Mouse (Mus musculus) A20 (cell line): ENCODE measurements around the gene Lmod3.
"Not testable (repeated sequence)": the region's sequence is repeated elsewhere in the genome, so short reads cannot be mapped to it uniquely, and the experiment has no call there.

ENCODE experiments used
- DNase-seq: peaks from one replicate; pipeline ENCODE4 v3.0.0-alpha.2; 2011; ENCODE audit warnings: low read depth, low spot score

Lmod3 gene

DNA sequence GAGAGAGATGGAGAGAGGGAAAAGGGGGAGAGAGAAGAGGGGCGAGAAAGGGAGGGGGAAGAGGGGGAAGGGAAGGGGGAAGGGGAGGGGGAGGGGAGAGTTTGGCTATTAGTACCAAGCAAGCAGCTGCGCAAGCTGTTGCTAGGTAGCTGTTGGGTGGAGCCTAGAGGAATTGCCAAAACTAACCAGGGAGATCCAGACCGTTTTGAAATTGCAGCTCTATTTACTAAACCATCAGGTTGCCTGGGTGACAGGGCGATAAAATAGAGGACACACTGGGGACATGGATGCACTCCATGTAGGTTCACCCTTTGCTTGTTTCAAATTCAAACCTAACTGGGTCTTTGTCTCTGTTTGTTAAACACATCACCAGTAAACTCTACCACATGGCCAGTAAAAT lies 23.8 kb upstream of the Lmod3 start:
- DNase-seq, result no peak

DNA sequence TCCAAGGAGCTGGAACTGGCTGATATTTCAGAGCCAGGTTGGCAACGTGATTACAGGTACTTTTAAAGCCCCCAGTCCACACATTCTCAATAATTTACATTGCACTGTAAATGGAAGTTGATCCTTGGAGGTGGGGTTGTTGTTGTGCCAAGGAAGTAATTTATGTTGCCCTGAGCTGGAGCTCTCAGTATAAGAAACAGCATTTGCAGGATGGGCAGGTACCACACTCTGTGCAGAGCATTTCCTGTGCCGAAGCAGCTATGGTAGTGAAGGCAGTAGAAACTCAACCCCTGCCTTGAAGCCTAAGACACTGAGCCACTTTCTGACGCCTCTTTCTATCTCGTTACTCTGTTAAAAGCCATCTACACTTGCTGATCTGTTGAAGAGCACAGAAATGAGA lies 23.2 kb upstream of the Lmod3 start:
- DNase-seq, result no peak

DNA sequence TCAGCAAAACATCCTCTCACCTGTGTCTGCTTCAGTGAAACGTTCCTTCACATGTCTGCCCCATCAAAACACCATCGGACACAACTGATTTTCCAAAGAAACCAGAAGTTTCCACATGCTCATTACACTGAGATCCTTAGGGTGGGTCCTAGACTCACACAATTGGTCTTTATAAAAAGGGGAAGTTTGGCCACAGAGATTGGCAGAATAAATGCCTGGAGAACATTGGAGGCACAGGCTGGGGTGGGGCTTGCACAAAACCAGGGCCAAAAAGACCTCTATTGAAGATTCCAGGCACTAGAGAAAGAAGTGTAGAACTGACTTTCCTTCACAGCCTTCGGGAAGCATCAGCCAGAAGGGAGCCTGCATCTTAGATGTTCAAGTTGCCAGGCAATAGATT lies 21.2 kb upstream of the Lmod3 start:
- DNase-seq, result no peak

DNA sequence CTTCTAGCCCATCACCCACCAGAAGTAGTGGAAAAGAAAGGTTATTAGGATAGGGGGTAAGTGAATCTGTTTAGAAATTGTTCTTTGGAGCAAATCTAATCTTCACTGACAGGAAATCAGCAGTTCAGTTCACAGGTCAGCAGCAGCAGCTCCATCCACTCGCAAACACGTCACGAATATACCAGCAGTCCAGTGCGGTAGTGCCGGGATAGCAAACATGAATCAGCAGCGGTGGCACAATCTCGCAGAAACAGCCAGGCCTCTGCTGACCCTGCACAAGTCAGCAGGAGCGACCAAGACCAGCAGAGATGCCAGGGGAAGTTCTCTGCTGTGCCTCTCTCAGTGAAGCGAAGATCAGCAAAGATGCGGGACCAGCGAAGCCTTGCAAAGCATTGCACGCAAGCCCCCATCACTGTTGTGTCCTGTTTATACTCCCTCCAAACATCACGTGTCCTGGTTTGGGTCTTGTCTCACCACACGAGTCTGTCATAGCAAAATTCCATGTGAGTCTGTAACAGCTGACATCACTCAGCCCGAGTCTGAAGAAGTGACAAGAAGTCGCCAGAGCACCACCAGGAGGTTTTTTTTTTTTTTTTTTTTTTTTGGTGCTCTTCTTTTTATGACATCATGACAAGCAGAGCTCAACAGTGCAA lies 20.6 kb upstream of the Lmod3 start:
- DNase-seq, result no peak

DNA sequence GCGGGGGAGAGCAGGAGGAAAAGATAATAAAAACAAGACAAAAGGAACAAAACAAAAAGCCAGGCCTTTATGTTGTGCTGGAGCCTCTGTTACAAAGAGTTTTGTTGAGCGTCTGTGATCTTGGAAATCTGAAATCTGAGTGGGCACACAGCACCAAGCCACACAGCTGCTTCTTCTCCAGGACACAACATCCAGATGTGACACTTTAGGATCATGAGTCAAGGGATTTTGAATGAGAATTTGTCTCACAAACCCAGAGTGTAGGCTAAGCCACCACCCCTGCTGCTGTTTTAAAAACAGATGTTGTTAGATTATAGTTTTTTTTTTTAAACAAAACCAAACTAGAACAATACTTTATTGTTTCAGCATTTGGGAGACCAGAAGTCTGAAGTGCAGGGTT lies 19.8 kb upstream of the Lmod3 start:
- DNase-seq, result no peak

DNA sequence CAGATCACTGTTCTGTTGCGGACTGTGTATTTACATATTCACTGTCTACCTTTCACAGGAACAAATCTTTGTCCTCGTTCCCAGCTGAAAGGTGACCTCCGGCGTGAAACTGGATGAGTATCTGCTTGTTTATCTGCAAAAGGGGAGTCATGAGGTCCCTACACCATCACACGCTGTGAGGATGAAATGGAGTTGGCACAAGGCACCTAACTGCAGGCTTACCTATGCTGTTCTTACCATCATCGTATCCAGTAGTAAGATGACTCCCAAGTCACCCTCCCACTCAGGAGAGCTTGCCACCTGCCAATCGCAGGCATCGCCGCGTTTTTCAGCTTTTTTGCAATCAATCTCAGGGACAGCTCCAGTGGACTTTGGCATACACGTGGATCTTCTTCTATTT lies 17.0 kb upstream of the Lmod3 start:
- no peak for DNase-seq

DNA sequence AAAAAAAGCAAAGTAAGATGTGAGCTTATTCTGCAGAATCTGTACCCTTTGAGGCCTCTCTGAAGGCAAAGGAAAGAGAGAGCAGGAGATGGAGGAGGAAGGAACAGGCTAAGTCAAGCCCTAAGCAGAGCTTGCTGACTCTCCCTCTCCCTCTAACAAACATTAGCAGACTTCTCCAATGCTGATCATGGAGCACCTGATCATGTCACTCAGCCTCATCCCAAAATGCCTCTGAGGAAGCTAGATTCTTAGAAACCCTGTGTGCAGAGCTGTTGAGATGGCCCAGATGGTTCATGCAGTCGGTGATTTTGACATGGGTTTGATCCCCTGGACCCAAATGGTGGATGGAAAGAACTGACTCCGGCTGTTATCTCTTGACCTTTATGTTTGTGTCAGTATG lies 14.6 kb upstream of the Lmod3 start:
- no peak for DNase-seq

DNA sequence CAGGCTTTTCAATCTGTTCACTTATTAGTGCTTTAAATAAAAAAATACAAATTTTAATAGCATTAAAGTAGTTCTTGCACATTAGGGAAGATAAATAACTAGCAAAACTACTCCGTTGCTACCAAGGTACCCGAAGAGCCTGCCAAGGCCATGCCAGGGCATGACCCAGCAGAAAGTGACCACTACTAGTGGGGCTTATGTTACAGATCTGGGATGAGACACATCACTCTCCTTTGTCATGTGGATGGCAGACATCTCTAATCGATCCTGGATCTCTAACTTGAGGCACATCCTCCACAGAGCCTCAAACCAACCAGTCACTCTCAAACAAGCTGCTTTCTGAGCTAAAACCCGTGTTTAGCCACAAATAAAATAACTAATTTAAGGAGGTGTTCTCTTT lies 14.1 kb upstream of the Lmod3 start:
- DNase-seq, result no peak

DNA sequence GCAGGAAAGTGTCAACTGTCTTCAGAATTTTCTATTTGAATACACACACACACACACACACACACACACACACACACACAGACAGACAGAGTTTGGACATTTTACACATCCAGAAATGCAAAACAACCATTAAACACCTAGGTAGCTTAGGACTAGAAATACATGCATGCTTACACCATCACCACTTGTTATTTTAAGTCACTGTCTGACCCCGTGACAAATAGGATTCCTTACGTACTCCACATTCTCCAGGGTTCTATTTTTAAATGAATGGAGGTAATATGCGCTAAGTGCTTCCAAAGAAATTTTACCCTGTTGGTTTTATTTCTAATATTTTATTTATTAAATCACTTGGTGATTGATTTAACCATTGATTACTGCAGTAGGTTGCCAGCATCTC lies 13.1 kb upstream of the Lmod3 start:
- DNase-seq, result no peak

DNA sequence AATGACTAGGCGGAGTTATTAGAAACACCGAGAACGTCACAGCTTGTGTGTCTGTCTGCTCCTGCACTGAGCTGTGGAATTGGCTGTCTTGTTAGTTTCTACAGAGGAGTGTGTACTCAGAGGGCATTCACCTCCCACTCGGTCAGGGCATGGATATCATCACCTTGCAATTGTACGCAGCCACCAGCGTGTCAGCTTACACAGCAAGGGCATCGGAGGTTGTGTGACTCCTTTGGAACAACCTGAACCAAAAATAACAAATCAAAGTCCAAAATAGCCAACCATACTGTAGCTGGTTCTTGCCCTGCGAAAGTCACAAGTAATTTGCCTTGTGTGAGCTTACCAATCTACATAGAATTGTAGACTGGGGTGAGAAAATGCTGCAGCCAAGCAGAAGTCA lies 12.7 kb upstream of the Lmod3 start:
- no peak for DNase-seq

DNA sequence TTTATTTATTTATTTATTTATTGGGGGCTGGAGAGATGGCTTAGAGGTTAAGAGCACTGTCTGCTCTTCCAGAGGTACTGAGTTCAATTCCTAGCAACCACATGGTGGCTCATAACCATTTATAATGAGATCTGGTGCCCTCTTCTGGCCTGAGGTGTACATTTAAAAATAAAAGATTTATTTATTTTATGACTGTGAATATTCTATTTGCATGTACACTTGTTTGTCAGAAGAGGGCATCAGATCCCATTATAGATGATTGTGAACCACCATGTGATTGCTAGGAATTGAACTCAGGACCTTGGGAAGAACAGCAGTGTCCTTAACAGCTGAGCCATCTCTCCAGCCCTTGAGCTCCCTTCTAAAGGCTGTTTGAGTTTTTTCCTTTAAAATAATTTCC lies 11.2 kb upstream of the Lmod3 start:
- DNase-seq, result peak; percentile 40

DNA sequence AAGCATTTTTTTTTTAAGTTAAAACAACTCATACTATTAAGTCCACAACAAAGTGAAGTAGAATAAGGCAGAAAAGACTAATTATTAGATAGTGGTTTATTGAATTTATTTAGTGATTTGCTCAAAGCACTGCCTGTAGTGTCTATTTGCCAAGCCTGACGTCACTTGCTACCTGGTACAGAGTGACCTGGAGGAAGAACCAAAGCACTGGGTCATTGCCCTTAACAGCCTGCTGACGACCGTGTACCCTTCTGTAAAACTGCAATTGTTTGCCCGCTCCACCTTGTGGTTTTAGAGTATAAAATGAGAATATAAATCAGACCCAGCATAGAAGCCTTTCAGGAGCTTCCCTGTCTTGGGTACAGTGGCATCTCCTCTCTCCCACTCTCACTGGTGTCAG lies 9.7 kb upstream of the Lmod3 start:
- DNase-seq, result no peak

DNA sequence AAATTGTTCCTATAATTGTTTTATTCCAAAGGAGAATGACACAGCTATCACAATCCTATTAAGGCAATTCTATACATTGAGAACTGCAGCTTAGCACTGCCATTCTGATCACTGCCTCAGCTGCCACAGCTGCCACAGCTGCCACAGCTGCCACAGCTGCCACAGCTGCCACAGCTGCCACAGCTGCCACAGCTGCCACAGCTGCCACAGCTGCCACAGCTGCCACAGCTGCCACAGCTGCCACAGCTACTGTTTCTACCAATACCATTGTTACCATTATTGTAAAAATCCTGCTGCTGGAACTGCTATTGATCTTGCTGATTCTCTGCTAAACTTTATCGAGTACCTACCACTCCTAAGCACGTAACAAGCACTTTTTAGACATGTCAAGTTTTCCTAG lies 7.4 kb upstream of the Lmod3 start:
- not testable (repeated sequence) for DNase-seq

DNA sequence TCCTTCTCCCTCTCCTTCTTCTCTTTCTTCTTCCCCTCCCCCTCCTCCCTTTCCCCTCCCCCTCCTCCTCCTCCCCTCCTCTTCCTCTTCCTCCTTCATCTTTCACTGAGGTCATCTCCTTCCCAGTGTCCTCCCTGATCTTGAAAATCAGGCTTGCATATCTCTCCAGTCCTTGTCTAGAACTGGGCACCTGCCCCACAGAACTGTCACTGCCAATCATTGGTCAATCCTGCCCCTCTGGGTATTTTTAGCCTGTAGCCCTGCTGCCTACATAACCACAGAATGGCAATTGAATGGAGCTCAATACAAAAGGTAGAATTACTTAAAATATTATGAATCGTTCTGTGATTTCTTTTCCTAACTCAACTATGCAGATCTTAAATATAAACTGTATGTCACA lies 5.9 kb upstream of the Lmod3 start:
- no peak for DNase-seq

DNA sequence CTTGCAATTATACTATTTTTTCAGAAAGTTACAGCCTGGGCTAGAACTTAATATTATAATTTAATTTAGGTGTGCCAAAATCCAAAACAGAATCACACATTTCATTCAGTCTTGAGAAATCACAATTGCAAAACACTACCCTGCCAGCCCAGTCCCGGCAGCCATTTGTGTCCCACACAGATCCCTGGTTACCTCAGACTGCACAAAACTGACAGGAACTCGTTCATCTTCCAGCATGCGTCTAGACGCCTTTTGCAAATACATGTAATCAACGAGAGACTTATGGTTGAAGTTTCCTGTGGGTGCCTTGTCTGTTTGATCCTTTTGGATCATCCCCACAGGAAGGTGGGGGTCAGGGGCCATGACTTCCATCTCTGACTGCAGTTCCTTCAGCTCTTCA lies 473 bp downstream of the Lmod3 start:
- DNase-seq, result no peak

DNA sequence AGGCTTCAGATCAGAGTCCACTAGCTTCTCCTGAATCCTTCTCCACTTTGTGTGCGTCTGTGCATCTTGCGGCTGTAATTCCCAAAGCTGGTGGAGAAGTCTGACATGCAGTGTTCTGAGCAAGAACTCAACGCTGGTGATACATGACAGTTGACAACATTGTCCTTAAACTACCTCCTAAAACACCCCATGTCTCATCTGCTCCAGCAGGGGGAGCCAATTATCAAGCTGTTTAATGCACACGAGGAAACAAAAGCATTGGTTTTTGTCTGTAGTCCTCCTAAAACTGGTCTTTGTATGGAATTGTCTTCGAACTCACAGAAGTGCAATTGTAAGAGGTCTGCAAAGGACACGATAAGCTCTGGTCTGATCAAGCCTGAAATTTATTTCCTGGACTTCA lies 1.6 kb downstream of the Lmod3 start:
- peak; percentile 62 for DNase-seq

DNA sequence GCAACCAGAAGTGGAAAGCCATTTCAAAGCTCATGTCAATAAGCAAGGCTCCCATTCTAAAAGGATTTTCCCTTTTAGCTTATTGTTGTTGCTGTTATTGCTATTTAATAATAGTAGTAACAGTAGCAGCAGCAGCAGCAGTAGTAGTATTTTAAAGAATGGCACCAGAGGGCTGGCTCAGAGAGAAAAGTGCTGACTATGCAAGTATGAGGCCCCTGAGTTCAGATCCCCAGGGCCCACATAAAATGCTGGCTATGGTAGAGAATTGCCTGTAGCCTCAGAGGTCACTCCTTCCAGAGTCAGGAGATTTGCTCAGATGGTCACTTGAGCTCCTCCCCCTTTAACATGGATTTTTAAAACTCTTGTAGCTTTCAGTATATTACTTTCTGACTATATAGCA lies 7.4 kb downstream of the Lmod3 start:
- DNase-seq, result no peak

DNA sequence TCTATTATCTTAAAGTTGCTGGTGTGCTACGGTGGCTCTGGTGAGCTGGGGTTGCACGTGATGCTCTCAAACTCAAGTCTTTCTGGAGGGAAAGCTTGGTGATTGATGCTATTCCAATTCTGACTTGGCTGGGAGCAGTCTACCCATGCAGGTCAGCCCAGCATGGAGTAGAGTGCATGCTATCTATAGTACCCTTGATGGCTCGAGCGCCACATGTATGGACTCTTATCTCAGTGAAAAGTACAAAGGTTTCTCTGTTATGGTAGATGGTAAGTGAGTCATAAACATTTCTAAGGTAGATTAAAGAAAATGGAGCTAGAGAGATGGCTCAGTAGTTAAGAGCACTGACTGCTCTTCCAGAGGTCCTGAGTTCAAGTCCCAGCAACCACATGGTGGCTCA lies 10.0 kb downstream of the Lmod3 start:
- DNase-seq, result no peak

DNA sequence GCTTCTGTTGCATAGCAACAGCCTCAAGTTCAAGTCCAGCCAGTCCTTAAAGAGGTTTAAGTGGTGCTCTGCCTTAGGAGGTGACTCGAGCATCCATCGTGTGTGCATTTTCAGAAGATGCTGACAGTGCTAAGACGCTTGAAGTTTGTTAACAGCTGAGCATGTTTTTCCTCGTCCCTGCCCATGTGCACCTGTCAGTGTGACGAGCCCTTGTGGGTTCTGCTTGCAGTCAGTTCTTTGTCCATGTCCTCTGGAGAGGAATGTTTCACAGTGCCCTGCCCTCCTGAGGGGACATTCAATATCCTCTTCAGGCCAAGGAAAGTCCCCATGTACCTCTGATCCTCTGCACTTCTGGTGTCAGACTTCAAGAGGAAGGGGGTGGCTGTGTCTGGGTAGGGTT lies 12.5 kb downstream of the Lmod3 start:
- no peak for DNase-seq

DNA sequence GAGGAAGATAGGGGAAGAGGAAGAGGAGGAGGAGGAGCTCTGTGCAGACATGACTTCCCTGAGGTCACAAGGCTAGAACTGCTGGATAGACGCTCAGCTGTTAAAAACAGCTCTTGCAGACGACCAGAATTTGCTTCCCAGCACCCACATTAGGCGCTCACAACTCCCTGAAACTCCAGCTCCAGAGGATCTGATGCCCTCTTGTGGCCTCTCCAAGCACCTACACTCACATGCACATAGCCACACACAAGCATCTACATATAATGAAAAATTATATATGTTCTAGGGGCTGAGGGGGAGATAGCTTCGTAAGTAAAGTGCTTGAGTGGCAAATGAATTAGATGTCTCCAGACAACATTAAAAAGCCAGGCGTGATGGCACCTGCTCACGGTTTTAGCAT lies 13.2 kb downstream of the Lmod3 start:
- DNase-seq, result no peak

DNA sequence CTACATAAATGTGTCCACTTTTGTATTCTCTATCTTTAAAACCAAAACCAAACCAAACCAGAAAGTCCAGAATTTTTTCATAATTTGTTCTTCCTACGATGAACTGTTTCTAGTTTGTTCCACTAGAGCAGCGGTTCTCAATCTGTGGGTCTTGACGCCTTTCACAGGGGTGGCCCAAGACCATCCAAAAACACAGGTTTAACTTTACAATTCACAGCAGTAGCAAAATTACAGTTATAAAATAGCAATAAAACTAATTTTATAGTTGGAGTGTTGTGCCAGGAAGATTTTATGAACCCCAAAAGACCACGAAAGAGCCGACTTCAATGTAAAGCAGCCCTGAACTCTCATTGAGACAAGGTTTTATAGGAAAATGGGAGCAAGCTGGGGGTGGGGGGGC lies 16.5 kb downstream of the Lmod3 start:
- no peak for DNase-seq

DNA sequence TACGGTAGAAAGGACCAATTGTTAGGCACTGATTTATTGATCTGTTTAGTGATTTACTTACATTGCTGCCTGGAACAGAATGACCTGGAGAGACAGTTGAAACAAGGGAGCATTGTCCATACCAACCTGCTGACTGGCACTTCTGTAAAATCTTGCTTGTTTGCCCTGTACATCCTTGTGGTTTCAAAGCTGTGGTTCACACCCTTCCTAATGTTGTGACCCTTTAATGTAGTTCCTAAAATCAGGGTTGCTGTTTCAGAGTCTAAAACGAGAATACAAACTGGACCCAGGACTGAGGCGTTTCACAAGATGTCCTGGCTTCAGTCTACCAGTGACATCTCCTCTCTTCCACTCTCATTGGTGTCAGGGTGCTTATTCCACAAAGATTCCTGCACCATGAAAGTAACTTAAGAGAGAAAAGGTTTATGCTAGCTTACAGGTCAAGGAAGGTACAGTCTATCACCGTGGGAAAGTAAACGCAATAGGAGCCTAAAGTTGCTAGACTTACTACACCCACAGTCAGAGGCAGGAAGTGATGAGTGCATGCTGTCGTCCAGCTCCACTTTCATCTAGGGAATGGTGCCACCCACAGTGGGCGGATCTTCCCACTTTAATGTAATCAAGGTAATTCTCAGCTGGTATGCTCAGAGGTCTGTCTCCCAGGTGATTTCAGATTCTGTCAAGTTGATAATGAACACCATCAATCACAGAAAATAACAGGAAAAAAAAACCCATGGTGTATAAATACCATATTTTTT lies 17.5 kb downstream of the Lmod3 start:
- no peak for DNase-seq

DNA sequence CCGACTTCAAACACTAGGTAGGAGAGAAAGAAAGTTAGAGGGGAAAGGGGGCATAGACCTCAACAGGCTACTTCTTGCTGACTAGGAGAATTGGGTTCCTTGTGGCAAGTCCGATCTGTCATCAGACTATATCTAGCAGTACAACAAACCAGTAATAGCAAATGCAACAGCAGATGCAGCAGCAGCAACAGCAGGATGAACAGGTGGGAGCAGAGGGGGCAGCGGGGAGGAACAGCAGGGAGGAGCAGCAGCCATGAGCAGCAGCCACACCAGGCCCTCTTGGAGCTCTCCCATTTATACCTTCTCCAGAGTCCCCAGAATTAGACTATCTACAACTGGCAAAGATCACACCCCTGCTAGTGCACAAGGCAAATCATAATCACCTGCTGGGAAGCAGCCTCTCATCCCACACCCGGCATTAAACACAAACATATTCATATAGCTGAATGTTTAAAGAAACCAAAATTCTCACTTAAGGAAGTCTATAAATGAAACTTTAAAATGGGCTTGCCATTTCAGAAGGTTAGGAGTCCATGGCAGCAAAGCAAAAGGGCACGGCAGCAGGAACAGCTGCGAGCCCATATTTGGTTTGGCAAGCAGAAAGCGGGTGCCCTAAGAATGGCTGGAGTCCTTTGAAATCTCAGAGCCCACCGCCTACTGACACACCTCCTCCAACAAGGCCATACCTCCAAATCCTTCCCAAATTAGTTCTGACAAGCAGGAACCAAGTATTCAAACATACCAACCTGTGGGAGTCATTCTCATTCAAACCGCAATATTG lies 25.3 kb downstream of the Lmod3 start:
- DNase-seq, result no peak
